Mouse (Mus musculus) CH12F3 (cell line): ENCODE measurements at regions not wholly inside any gene's neighbourhood (a gene's known extent, or its start where the extent isn't known, plus 50 kb on each side); places are given as distances from the start of the nearest gene placed in this dataset.

Experiments used
- in situ Hi-C: fragments of 300-500 bp; cut with MboI; formaldehyde crosslinking; loops from 2 replicates; pipeline ENCODE4 v1.14.3; 2020; ENCODE audit warnings: low sequenced_read_pairs

GRCm38 (mm10) chr9:115607961-115608360, 297.7 kb upstream of the Stt3b start:
- in situ Hi-C loops = no loop called here

DNA sequence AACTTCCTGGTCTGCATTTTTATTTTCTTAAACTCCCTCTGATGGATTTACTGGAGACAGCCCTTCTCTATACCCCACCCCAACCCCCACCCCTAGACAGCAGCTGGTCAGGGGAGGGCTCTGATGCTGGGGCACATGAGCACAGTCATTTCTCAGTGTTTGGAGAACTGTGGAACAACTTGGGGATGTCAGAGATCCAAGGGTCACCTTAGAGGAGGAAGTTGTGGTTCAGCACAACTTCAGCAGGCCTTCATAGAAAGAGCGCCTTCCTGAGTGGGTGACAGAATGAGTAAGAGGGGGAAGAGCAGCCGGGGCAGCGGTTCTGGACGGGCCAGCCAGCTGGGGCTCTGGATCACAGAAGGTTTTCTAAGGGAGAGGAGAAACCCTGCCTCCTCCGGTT, 298.2 kb upstream of the Stt3b start:
- in situ Hi-C loops = no loop called here

DNA sequence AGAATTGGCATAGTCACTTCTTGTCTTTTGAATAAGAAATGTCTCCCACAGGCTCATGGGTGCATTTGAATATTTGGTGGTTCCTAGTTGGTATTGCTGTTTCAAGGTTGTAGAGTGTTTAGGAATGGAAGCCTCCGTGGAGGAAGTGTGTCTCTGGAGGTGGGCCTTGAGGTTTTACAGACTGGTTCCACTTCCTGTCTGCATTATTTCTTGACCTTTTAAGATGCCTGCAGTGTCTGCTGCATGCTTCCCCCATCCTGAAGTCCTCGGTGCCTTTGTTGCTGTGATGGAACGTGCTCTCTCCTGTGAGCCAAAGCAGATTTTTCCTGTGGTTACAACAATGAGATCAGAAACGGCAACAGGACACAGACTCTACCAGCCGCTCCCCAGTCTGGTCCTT, 299.4 kb upstream of the Gadl1 start:
- in situ Hi-C loops = no loop called here

GRCm38 (mm10) chr9:115611713-115612112, 297.5 kb upstream of the Gadl1 start:
- in situ Hi-C loops = no loop called here

- in situ Hi-C loops = no loop called here
Observed at GRCm38 (mm10) chr9:115612908-115613307, 296.3 kb upstream of the Gadl1 start.

- in situ Hi-C loops = no loop called here
Observed at GRCm38 (mm10) chr9:115614007-115614406, 295.2 kb upstream of the Gadl1 start.

GRCm38 (mm10) chr9:115617909-115618308, 291.3 kb upstream of the Gadl1 start:
- in situ Hi-C loops = no loop called here

- in situ Hi-C loops = no loop called here
Observed at GRCm38 (mm10) chr9:115623948-115624347, 285.3 kb upstream of the Gadl1 start.

GRCm38 (mm10) chr9:115624721-115625496, 284.3 kb upstream of the Gadl1 start:
- in situ Hi-C loops = no loop called here

GRCm38 (mm10) chr9:115627551-115627950, 281.7 kb upstream of the Gadl1 start:
- in situ Hi-C loops = no loop called here

- in situ Hi-C loops = no loop called here
Observed at GRCm38 (mm10) chr9:115637114-115637513, 272.1 kb upstream of the Gadl1 start.

GRCm38 (mm10) chr9:115640781-115641180, 268.5 kb upstream of the Gadl1 start:
- in situ Hi-C loops = no loop called here

DNA sequence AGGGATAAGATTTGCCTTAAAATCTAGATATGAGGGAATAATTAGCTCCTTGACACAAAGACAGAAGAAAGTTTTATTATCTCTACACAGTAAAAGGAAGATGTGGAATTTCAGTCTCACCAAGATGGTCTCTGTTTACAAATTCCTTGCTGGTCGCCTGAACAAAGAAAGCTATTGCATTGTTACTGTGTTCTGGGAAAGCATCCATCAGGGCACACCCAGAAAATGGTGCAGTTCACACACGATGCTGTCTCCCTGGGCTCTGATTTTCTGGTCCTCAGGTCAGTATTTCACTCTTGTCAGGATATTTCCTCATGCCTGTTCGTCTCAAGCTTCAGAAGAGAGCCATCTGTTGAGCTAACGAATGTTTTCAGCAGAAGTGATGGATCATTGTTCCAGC, 267.2 kb upstream of the Gadl1 start:
- in situ Hi-C loops = no loop called here

DNA sequence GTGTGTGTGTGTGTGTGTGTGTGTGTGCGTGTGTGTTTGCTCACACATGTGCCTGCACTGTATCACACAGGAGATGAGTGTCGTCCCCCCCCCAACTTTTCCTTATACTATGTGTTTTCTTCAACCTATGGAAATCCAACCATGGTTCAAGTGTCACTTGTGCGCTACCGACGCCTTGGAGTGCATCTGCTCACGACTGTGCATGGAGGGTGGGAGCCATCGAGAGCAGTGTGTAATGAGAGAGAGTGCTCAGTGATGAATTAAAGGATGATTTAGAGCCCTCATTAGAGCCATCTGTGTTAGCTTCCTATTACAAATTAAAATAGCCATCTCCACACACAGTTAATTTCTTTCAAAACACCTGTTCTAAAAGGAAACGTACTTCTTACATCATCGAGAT, 264.3 kb upstream of the Gadl1 start:
- in situ Hi-C loops = no loop called here

- in situ Hi-C loops = no loop called here
Observed at GRCm38 (mm10) chr9:115646226-115646625, 263.0 kb upstream of the Gadl1 start.

GRCm38 (mm10) chr9:115651708-115652107, 257.5 kb upstream of the Gadl1 start:
- in situ Hi-C loops = no loop called here

DNA sequence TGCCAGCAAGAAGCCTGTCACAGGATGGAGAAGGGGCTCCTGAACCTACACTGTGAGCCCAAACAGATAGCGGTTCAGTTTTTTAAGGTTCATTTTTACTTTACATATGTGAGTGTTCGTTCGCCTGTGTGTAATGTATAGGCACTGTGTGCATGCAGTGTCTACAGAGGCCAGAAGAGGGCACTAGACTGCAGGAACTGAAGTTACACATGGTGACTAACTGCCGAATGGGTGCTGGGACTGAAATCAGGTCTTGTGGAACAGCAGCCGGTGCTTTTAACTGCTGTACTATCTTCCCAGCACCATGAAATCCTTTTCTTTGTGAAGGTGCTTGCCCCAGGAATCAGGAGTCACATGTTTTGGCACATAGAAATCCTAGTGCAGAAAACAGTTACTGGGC, 256.1 kb upstream of the Gadl1 start:
- in situ Hi-C loops = no loop called here

DNA sequence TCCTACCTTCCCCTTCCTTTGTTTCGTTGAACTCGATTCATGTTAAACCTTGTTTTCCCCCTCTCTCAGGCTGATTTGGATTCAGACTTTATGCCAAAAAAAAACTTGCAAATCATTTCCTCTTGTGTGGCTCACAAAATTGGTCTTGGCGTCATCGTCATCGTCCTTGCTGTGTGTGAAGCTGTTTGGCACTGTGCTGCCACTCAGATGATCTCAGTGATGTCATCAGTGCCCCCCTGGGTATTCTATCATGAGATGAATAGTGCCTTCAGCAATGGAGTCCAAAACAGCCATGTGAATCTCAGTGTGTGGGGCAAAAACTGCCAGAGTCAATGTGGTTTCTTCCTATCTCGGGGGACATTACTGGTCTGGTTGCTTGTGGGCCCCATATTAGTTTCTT, 254.3 kb upstream of the Gadl1 start:
- in situ Hi-C loops = no loop called here

DNA sequence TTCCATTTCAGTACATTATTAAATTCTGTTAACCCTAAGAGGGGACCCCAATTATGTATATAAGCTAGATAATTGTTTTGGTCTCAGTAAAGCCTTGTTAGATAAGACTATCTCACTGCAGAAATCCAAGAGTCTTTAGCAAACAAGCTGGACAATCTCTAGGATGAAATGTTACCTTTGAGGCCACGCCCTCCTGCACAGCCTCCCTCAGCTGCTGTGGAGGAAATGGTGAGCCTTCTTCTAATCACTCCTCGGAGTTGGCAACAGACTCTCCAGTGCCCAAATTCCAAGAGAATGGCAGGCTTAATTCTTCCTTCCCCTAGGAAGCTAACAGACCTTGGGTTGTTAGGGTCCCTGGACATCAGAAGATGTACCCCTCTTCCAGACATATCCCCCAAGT, 252.7 kb upstream of the Gadl1 start:
- in situ Hi-C loops = no loop called here

- in situ Hi-C loops = no loop called here
Observed at GRCm38 (mm10) chr9:115656994-115657713, 252.1 kb upstream of the Gadl1 start.

DNA sequence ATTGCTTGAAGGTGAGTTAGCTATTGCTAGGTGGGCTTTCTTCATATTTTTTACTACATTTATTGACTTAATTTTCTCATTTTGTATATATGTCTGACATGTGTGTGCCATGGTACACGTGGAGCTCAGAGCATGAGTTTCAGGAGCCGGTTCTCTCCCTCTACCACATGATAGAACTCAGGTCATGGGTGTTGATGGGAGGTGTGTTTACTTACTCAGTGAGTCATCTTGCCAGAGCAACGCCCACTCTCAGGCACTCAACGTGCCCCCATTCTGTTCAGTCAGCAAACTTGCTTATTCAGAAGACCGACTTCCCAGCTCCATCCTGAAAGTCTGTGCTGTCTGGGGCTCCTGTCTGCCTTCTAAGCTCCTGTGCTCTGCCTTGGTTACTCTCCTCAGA, 250.8 kb upstream of the Gadl1 start:
- in situ Hi-C loops = no loop called here

- in situ Hi-C loops = no loop called here
Observed at GRCm38 (mm10) chr9:115660371-115660770, 248.9 kb upstream of the Gadl1 start.
